Mouse (Mus musculus) lung, postnatal 0 days (tissue): ENCODE results near the gene Helz.

Experiments
- CTCF ChIP-seq: IDR thresholded peaks from 2 replicates; pipeline ENCODE4 v1.5.1; 2016; ENCODE audit warnings: antibody characterized with exemption, mild to moderate bottlenecking
- EP300 ChIP-seq: IDR thresholded peaks from 2 replicates; pipeline ENCODE4 v1.6.1; 2016; ENCODE audit warnings: antibody characterized with exemption, mild to moderate bottlenecking, control low read depth

DNA sequence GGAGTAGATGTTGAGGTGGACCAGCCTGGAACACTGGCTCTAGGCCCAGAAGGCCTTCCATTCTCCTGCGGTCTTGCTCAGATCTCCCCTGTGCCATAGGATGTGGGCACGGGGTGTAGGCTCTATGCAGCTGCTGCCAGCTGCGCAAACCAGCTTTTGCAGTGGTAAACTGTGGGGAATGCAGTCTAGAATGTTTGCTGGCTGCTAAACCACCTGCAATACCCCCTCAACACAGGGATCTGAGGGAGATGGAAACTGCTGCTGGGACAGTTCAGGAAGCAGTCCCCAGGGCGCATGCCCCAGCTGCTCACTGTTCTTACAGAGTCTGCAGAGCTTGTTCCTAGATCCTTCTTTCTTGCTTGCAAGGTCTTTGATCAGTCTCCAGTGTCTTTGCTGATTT, 96.7 kb downstream of the Helz start:
- TF ChIP-seq CTCF, result no peak
- no peak for TF ChIP-seq EP300
